Mouse (Mus musculus) liver, adult (tissue): Measurements from ENCODE around the gene Shd.
A peak's percentile ranks its signal among the peaks of the same experiment; 100 is the strongest.

ENCODE experiments used
- GATA4 ChIP-seq: IDR thresholded peaks from 2 replicates; pipeline ENCODE4 v1.6.1; 2014; ENCODE audit warnings: mild to moderate bottlenecking, low read length; ENCODE audit not compliant: insufficient replicate concordance

Shd gene

DNA sequence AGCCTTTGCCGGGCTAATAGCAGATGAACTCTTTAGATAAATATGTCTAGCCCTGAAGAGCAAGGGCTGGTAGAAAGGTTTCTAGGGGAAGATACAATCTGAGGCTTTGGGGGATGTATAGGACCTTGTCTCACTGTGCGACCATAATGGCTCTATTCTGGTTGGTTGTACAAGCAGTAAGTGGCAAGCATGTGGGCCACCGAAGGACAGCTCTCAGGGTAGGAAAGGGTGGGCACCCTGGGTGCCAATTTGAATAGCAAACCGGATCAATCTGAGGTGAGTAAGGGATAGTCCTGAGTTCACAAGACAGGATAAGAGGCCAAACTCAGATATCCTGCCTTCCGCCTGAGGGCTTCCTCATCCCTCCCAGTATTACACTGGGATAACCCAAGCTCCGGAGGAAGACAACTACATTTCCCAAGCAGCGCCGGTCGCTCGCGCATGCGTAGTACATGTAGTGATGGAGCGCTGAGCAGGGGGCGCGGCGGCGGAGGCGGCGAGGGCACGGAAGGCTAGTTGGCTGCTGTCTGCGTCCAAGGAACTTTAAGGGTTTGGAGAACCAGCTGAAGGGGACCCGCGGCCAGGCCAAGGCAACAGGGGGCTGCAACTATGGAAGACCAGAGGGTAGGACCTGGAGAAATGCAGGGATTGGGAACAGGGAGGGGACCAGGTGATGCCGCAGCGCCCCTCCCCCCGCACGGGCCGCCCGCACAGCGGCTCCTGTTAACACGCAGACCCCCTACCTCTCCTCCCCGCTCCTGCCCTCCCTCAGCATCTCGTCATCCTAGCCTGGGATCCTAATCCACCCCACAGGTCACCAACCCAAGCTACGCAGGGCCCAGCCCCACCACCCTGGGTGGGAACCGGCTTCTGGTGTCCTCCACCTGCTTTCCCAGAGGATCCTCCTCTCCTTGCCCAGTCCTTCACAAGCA, 16.0 kb downstream of the Shd start, which contains the start of gene Fsd1:
Fsd1 (plus strand) TSS at position 480 of the 932 bp plus-strand sequence.
- TF ChIP-seq GATA4, result no peak

GRCm38 (mm10) chr17:55990278-55990898, 20.1 kb downstream of the Shd start:
- no peak for TF ChIP-seq GATA4

DNA sequence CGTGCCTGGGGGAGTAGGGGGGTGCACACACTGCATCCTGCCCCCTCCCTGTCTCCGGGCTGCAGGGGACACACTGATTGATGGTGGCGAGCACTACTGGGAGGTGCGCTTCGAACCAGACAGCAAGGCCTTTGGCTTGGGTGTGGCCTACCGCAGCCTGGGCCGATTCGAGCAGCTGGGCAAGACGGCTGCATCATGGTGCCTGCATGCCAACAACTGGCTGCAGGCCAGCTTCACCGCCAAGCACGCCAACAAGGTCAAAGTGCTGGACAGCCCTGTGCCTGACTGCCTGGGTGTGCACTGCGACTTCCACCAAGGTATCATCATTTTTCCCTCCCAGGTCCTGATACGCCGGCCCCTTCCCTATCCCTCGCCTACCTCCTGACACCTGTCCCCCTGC, 25.7 kb downstream of the Shd start:
- TF ChIP-seq GATA4, result no peak

GRCm38 (mm10) chr17:55999794-56000499, 29.7 kb downstream of the Shd start:
- TF ChIP-seq GATA4, result no peak

- TF ChIP-seq GATA4, result no peak
Measured at GRCm38 (mm10) chr17:56003000-56003399, 32.7 kb downstream of the Shd start.

- TF ChIP-seq GATA4, result no peak; the same call in 1 of the 2 replicates
Measured at GRCm38 (mm10) chr17:56005415-56006061, 35.3 kb downstream of the Shd start, which contains the start of the genes Stap2 and Mpnd. Gene Stap2 (minus strand): TSS chr17:56005584. Gene Mpnd (plus strand): TSS chr17:56005711.

DNA sequence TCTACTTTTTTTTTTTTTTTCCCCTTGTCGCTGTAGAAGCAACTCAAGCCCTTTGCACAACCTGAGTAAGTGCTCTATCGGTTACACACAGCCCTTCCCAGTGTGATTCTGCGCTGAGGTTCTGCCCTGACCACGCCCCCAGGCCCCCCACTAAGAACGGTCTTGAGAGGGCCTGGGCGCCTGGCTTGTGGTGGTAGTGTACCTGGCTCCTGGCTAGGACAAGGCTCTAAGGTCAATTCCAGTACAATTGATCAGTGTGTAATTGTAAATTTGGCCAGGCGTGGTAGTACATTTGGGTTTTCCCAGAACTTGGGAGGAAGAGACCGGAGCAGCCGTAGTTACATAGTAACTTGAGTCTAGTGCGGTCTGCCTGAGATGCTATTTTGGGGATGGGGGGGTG, 36.7 kb downstream of the Shd start:
- TF ChIP-seq GATA4, result no peak

DNA sequence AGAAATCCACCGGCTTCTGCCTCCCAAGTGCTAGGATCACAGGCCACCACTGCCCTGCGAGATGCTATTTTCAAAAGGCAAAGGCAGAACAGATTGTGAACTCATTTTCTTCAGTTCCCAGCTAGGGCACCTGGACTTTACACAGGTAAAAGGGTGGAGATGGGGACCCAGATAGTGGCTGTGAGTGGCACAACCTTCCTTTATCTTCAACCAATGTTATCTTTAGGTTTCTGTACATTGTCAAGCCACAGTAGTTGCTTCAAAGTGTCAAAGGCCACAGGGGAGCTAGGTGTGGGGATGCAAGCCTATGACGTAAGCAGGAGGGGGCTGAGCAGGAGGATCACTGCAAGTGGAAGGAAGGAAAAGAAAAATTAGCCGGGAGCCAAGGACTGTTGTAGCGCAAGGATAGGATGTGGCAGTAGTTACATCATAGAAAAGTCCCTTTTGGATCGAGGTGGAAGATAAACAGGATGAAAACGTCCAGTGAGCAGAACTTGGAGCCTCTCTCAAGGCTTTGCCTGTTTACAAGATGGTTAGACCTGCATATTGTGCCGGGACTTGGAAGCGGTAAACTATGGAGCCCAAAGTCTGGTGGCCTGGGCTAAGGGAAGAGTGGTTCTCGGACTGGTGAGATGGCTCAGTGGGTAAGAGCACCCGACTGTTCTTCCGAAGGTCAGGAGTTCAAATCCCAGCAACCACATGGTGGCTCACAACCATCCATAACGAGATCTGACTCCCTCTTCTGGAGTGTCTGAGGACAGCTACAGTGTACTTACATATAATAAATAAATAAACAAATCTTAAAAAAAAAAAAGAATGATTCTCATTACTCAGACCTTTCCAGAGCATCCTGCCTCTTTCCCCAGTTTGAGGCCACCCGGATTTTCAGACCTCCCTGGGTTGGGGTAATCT, 37.4 kb downstream of the Shd start:
- TF ChIP-seq GATA4, result no peak

- TF ChIP-seq GATA4, result peak; percentile 93; the same call in 1 of the 2 replicates
Measured at GRCm38 (mm10) chr17:56008356-56009087, 38.3 kb downstream of the Shd start.

DNA sequence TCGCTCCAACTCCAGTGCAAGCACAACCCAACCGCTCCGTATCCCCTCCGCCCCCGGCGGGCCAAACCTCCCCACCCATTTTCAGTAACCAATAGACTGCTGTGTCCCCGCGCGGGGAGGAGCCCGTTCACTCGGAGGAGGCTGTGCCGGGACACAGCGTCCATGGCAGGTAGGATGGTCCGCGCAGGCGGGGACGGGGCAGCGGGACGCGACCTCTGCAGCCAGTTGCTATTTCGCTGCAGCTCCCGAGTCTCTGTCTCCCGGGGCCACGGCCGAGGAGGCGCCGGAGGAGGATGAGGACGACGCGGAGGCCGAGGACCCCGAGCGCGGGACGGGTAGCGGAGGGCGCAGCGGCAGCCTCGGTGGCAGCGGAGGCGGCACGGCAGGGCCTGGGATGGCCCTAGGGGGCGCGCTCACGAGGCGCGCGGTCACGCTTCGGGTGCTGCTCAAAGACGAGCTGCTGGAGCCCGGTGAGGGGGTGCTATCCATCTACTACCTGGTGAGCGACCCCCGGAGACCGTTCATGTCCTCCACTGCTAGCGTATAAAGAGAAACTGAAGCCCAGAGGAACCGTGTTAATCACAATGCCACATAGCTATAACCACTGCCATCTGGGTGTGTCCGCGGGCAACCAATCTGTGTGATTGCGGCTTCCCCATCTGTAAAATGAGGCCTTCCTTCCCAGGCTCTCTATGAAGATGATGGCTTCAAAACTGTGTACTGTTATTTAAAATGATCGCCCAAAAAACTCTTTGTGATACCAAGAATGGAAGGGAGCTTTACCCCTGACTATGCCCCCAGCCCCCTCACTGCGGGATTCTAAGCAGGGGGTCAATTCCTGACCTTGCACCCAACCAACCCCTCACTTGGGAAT, 39.1 kb downstream of the Shd start:
- TF ChIP-seq GATA4, result peak; percentile 15; the same call in 1 of the 2 replicates

- TF ChIP-seq GATA4, result no peak
Measured at GRCm38 (mm10) chr17:56009962-56010240, 39.6 kb downstream of the Shd start.

GRCm38 (mm10) chr17:56010255-56010654, 40.0 kb downstream of the Shd start:
- TF ChIP-seq GATA4, result no peak

- no peak for TF ChIP-seq GATA4
Measured at GRCm38 (mm10) chr17:56010681-56011080, 40.4 kb downstream of the Shd start.

DNA sequence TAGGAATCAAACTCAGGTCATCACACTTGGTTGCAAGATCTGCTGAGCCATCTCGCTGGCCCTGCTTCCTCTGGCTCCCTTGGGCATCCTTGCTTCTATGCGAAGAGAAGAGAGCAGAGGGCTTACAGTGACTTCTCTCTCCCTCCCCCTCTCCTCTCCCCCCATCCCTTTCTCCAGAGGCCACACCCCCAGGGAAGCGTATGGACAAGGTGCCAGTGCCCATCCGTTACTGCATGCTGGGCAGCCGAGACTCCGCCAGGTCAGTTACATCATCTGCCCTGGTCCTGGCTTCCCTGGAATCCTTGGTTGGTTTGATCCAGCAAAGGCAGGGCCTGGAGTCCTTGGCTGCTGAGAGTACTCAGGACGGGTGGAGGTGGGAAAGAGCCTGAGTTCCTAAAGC, 41.2 kb downstream of the Shd start:
- no peak for TF ChIP-seq GATA4
